Mouse (Mus musculus) layer of hippocampus, postnatal 25 days (tissue): Measurements from ENCODE around the gene Iqsec1. TPM values are rescaled to one million over a fixed set of nuclear protein-coding genes. Genes with fewer than 3 reads are reported as not detected.

ENCODE experiments used
- microRNA-seq, 2 experiments: library from miRNA; unstranded; fragments of <30 nt; microRNA quantifications; one replicate each; pipeline ENCODE4 v1.2.0; 2021
- total RNA-seq, 2 experiments: library from RNA; stranded (reverse); gene quantifications; 2 replicates each; pipeline ENCODE4 v1.2.3; 2021

Gene Iqsec1
- total RNA-seq, 2 experiments from 2014 or later = 245 to 258 TPM

Small RNA genes within 50 kb of the gene (microRNA-seq; reads per million reads assigned to microRNA genes)
- 0 reads per million in 2 experiments for gene Gm24816

Other genes with a start within 250 kb of the Iqsec1 start
- 10 to 100 TPM; 17.8 to 23.4 TPM for gene Nup210, start 128.1 kb upstream of the Iqsec1 start, total RNA-seq
- 100 to 1,000 TPM; 135 to 150 TPM for gene Hdac11, start 168.0 kb upstream of the Iqsec1 start, total RNA-seq
- gene Fbln2, start 223.8 kb upstream of the Iqsec1 start, total RNA-seq = 1 to 10 TPM; 7.7 to 9.4 TPM